Mouse (Mus musculus) MEL (cell line): ENCODE measurements around the gene Pde10a. TPM values are rescaled to one million over a fixed set of nuclear protein-coding genes. Genes with fewer than 3 reads are reported as not detected.

Experiments
- DNase-seq: peaks from one replicate; pipeline ENCODE4 v3.0.0; 2011; ENCODE audit warnings: low read depth, low spot score
- H3K27ac ChIP-seq: 2 replicates; pipeline ENCODE4 v1.5.1; 2012; ENCODE audit warnings: low read depth, mild to moderate bottlenecking, control low read depth, low read length, moderate library complexity; ENCODE audit not compliant: control insufficient read depth
- H3K27me3 ChIP-seq, 2 experiments: fragments of 150-350 bp in 1 of 2; sonication (generic) in 1 of 2; 2 replicates each; pipeline ENCODE4 v1.6.1; 2012; ENCODE audit warnings: low read length in 2 of 2, mild to moderate bottlenecking in 2 of 2, improper control_type of control experiment in 1 of 2, moderate library complexity in 1 of 2; ENCODE audit not compliant: insufficient read depth in 2 of 2, control insufficient read depth in 1 of 2
- H3K36me3 ChIP-seq, 2 experiments: 2 replicates each; pipeline ENCODE4 v1.6.1; 2012 to 2014; ENCODE audit warnings: low read length in 2 of 2, improper control_type of control experiment in 1 of 2, inconsistent platforms in 1 of 2, mild to moderate bottlenecking in 1 of 2; ENCODE audit not compliant: insufficient read depth in 2 of 2, control insufficient read depth in 1 of 2
- H3K4me1 ChIP-seq, 2 experiments: fragments of 150-350 bp in 1 of 2; sonication (generic) in 1 of 2; 2 replicates each; pipeline ENCODE4 v1.6.1; 2012; ENCODE audit warnings: low read length in 2 of 2, improper control_type of control experiment in 1 of 2, mild to moderate bottlenecking in 1 of 2; ENCODE audit not compliant: insufficient read depth in 2 of 2, control insufficient read depth in 1 of 2
- H3K4me3 ChIP-seq, 2 experiments: fragments of 150-350 bp in 1 of 2; sonication (generic) in 1 of 2; 2 replicates each; pipeline ENCODE4 v1.5.1; 2012; ENCODE audit warnings: low read depth in 2 of 2, low read length in 2 of 2, mild to moderate bottlenecking in 2 of 2, moderate library complexity in 2 of 2, control low read depth in 1 of 2, improper control_type of control experiment in 1 of 2; ENCODE audit not compliant: control insufficient read depth in 1 of 2, insufficient read depth in 1 of 2
- H3K79me2 ChIP-seq: 2 replicates; pipeline ENCODE4 v1.6.1; 2012; ENCODE audit warnings: mild to moderate bottlenecking, low read length, moderate library complexity; ENCODE audit not compliant: control insufficient read depth, poor library complexity, insufficient read depth
- H3K9ac ChIP-seq: 2 replicates; pipeline ENCODE4 v1.6.1; 2012; ENCODE audit warnings: low read depth, mild to moderate bottlenecking, control low read depth, low read length, moderate library complexity; ENCODE audit not compliant: control insufficient read depth, poor library complexity, severe bottlenecking
- H3K9me3 ChIP-seq: fragments of 150-350 bp; sonication (generic); replicated peaks from 2 replicates; pipeline ENCODE4 v1.6.1; 2012; ENCODE audit warnings: mild to moderate bottlenecking, low read length, improper control_type of control experiment, moderate library complexity; ENCODE audit not compliant: insufficient read depth
- CTCF ChIP-seq, 3 experiments: IDR thresholded peaks in 2 of 3; conservative IDR thresholded peaks in 1 of 3; 2 replicates each; pipeline ENCODE4 v1.5.1; 2011 to 2012; ENCODE audit warnings: low read length in 3 of 3, low read depth in 2 of 3, mild to moderate bottlenecking in 2 of 3, improper control_type of control experiment in 1 of 3, inconsistent platforms in 1 of 3, mixed read lengths in 1 of 3, moderate library complexity in 1 of 3; ENCODE audit not compliant: control insufficient read depth in 1 of 3, insufficient read depth in 1 of 3, poor library complexity in 1 of 3, severe bottlenecking in 1 of 3
- EP300 ChIP-seq, 2 experiments: IDR thresholded peaks; 2 replicates each; pipeline ENCODE4 v1.6.1; 2011; ENCODE audit warnings: improper control_type of control experiment in 2 of 2, low read length in 2 of 2, low read depth in 1 of 2, mild to moderate bottlenecking in 1 of 2
- ETS1 ChIP-seq: IDR thresholded peaks from 2 replicates; pipeline ENCODE4 v1.6.1; 2012; ENCODE audit warnings: low read depth, mild to moderate bottlenecking, inconsistent platforms, low read length, improper control_type of control experiment, moderate library complexity
- GABPA ChIP-seq: IDR thresholded peaks from 2 replicates; pipeline ENCODE4 v1.6.1; 2012; ENCODE audit warnings: low read depth, mild to moderate bottlenecking, inconsistent platforms, low read length, improper control_type of control experiment, moderate library complexity
- GATA1 ChIP-seq: IDR thresholded peaks from 2 replicates; pipeline ENCODE4 v1.6.1; 2011; ENCODE audit warnings: low read depth, low read length, improper control_type of control experiment
- HCFC1 ChIP-seq: IDR thresholded peaks from 2 replicates; pipeline ENCODE4 v1.6.1; 2012; ENCODE audit warnings: low read depth, mild to moderate bottlenecking, inconsistent platforms, low read length, improper control_type of control experiment, moderate library complexity
- JUND ChIP-seq: IDR thresholded peaks from 2 replicates; pipeline ENCODE4 v1.6.1; 2011; ENCODE audit warnings: low read depth, mild to moderate bottlenecking, improper control_type of control experiment, low read length
- MAFK ChIP-seq: IDR thresholded peaks from 2 replicates; pipeline ENCODE4 v1.6.1; 2011; ENCODE audit warnings: low read depth, mild to moderate bottlenecking, low read length, improper control_type of control experiment, borderline replicate concordance
- MAX ChIP-seq: IDR thresholded peaks from 2 replicates; pipeline ENCODE4 v1.6.1; 2011; ENCODE audit warnings: low read length, improper control_type of control experiment
- MEF2A ChIP-seq: IDR thresholded peaks from 2 replicates; pipeline ENCODE4 v1.6.1; 2014; ENCODE audit warnings: low read depth, mild to moderate bottlenecking, inconsistent platforms, low read length, improper control_type of control experiment; ENCODE audit not compliant: poor library complexity, insufficient replicate concordance, severe bottlenecking; ENCODE audit errors: extremely low read depth
- MXI1 ChIP-seq: IDR thresholded peaks from 2 replicates; pipeline ENCODE4 v1.6.1; 2011; ENCODE audit warnings: mild to moderate bottlenecking, low read depth, low read length, improper control_type of control experiment
- MYC ChIP-seq: IDR thresholded peaks from 2 replicates; pipeline ENCODE4 v1.6.1; 2011; ENCODE audit warnings: low read depth, mild to moderate bottlenecking, low read length, improper control_type of control experiment, moderate library complexity
- POLR2A ChIP-seq, 2 experiments: IDR thresholded peaks; 2 replicates each; pipeline ENCODE4 v1.6.1; 2011 to 2012; ENCODE audit warnings: low read length in 2 of 2, mild to moderate bottlenecking in 2 of 2, control low read depth in 1 of 2, improper control_type of control experiment in 1 of 2, low read depth in 1 of 2, moderate library complexity in 1 of 2; ENCODE audit not compliant: control insufficient read depth in 1 of 2, insufficient read depth in 1 of 2, poor library complexity in 1 of 2
- POLR2AphosphoS2 ChIP-seq: IDR thresholded peaks from 2 replicates; pipeline ENCODE4 v1.6.1; 2011; ENCODE audit warnings: low read length, improper control_type of control experiment
- RAD21 ChIP-seq: IDR thresholded peaks from 2 replicates; pipeline ENCODE4 v1.6.1; 2011; ENCODE audit warnings: mild to moderate bottlenecking, low read depth, low read length, improper control_type of control experiment
- SIN3A ChIP-seq: IDR thresholded peaks from 2 replicates; pipeline ENCODE4 v1.6.1; 2012; ENCODE audit warnings: low read length, improper control_type of control experiment, inconsistent platforms
- SMC3 ChIP-seq: IDR thresholded peaks from 2 replicates; pipeline ENCODE4 v1.6.1; 2011; ENCODE audit warnings: low read depth, low read length, improper control_type of control experiment
- ZC3H11A ChIP-seq: IDR thresholded peaks from 2 replicates; pipeline ENCODE4 v1.6.1; 2012; ENCODE audit warnings: low read depth, mild to moderate bottlenecking, inconsistent platforms, low read length, improper control_type of control experiment
- polyA plus RNA-seq, 2 experiments: library from polyadenylated mRNA; stranded (reverse) in 1 of 2; unstranded in 1 of 2; fragments of >175 nt in 1 of 2; fragments of >200 nt in 1 of 2; gene quantifications; 2 replicates each; pipeline versions ENCODE4 v1.2.1 to v1.2.4; 2012; ENCODE audit warnings: low replicate concordance in 2 of 2, low read depth in 1 of 2; ENCODE audit not compliant: insufficient read length in 2 of 2, insufficient read depth in 1 of 2, missing spikeins in 1 of 2
- total RNA-seq: library from RNA; depleted of rRNA; stranded (reverse); fragments of 300-350 nt; gene quantifications from 2 replicates; pipeline ENCODE4 v1.2.3, GENCODE M21; 2012

The Pde10a gene
- total and polyA plus RNA-seq, 3 experiments: 3.1 to 6.9 TPM; not detected in 1

GRCm38 (mm10) chr17:8807345-8807744 is 282.2 kb downstream of the Pde10a start:
- H3K4me3 ChIP-seq: no peak overlapping the region
- H3K36me3 ChIP-seq: no peaks in the 10 kb centered on the region
- no peak for TF ChIP-seq MEF2A
- TF ChIP-seq SIN3A: no peak
- no peak for TF ChIP-seq ETS1
- 0 out of 2 replicates have a peak, but pooled peaks have one; percentile 24 for TF ChIP-seq ZC3H11A
- no peak for TF ChIP-seq MYC
- no peak for TF ChIP-seq POLR2A (IDR thresholded peaks at IDR 0.05; ENCODE audit: control insufficient read depth in 1 of 2, insufficient read depth in 1 of 2, low read depth in 1 of 2, low read length in 2 of 2, poor library complexity in 1 of 2)
- peak; percentile 43 for TF ChIP-seq RAD21
- TF ChIP-seq MXI1: no peak
- peak; percentile 61 to 83 (median 67) for TF ChIP-seq CTCF (IDR thresholded peaks at IDR 0.05 in 2 of 3, conservative IDR thresholded peaks at IDR 0.05 in 1 of 3; ENCODE audit: control insufficient read depth in 1 of 3, insufficient read depth in 1 of 3, low read depth in 2 of 3, low read length in 3 of 3, poor library complexity in 1 of 3, severe bottlenecking in 1 of 3)
- peak; percentile 74 for TF ChIP-seq SMC3
- no peak overlapping the region for H3K27ac ChIP-seq
- H3K4me1 ChIP-seq: no peaks in the 10 kb centered on the region
- no peaks in the 10 kb centered on the region for H3K9me3 ChIP-seq
- peak; percentile 28 for DNase-seq
- H3K27me3 ChIP-seq: no peaks in the 10 kb centered on the region
- H3K9ac ChIP-seq: no peak overlapping the region
- H3K79me2 ChIP-seq: no peaks in the 10 kb centered on the region

- H3K36me3 ChIP-seq: no peaks in the 10 kb centered on the region
- TF ChIP-seq GABPA: no peak
- TF ChIP-seq ZC3H11A: no peak
- no peak for TF ChIP-seq HCFC1
- no peak for TF ChIP-seq EP300 (IDR thresholded peaks at IDR 0.05; ENCODE audit: low read depth in 1 of 2, low read length in 2 of 2)
- no peak for TF ChIP-seq POLR2AphosphoS2
- no peak for TF ChIP-seq MAX
- no peak for TF ChIP-seq MYC
- no peak for TF ChIP-seq MAFK
- TF ChIP-seq JUND: no peak
- no peak for TF ChIP-seq GATA1
- TF ChIP-seq, all 39 proteins: peak for 0
- no peak for DNase-seq
- Histone ChIP-seq H3K4me1 (no peaks in the 10 kb centered on the region), H3K27ac (no peak overlapping the region), H3K9ac (no peak overlapping the region), H3K4me3 (no peak overlapping the region), H3K79me2 (no peaks in the 10 kb centered on the region), H3K27me3 (no peaks in the 10 kb centered on the region), H3K9me3 (no peaks in the 10 kb centered on the region)
Observed at GRCm38 (mm10) chr17:8809771-8810170, 284.6 kb downstream of the Pde10a start.
